Mouse (Mus musculus): Measurements from ENCODE around the gene Trappc13.

Trappc13 gene

GRCm38 (mm10) chr13:104114827-104115226 lies 63.4 kb downstream of the Trappc13 start:
- no peak for DNase-seq (ENCODE audit: low spot score in 2 of 2)

- no peak for DNase-seq (ENCODE audit: low spot score in 2 of 2)
Measured at GRCm38 (mm10) chr13:104113782-104114181, 64.5 kb downstream of the Trappc13 start.

- no peak for DNase-seq (ENCODE audit: low spot score in 2 of 2)
Measured at GRCm38 (mm10) chr13:104112266-104112900, 65.9 kb downstream of the Trappc13 start.

GRCm38 (mm10) chr13:104110526-104110925 lies 67.7 kb downstream of the Trappc13 start:
- DNase-seq (ENCODE audit: low spot score in 2 of 2): no peak

- no peak for DNase-seq (ENCODE audit: low spot score in 2 of 2)
Measured at GRCm38 (mm10) chr13:104109816-104110521, 68.3 kb downstream of the Trappc13 start.

- peak; percentile 84 to 86 for DNase-seq (ENCODE audit: low spot score in 2 of 2)
Measured at GRCm38 (mm10) chr13:104109288-104109815, 68.9 kb downstream of the Trappc13 start, which contains the start of the genes Nln and Sgtb. TSS of gene Nln (minus strand) at chr13:104109614. TSS of gene Sgtb (plus strand) at chr13:104109741.

GRCm38 (mm10) chr13:104108651-104109287 lies 69.5 kb downstream of the Trappc13 start:
- no peak for DNase-seq (ENCODE audit: low spot score in 2 of 2)

- no peak for DNase-seq (ENCODE audit: low spot score in 2 of 2)
Measured at GRCm38 (mm10) chr13:104101606-104102235, 76.5 kb downstream of the Trappc13 start.

GRCm38 (mm10) chr13:104100416-104100815 lies 77.9 kb downstream of the Trappc13 start:
- DNase-seq (ENCODE audit: low spot score in 2 of 2): no peak

- no peak for DNase-seq (ENCODE audit: low spot score in 2 of 2)
Measured at GRCm38 (mm10) chr13:104097190-104097589, 81.1 kb downstream of the Trappc13 start.

- no peak for DNase-seq (ENCODE audit: low spot score in 2 of 2)
Measured at GRCm38 (mm10) chr13:104095955-104096354, 82.3 kb downstream of the Trappc13 start.

GRCm38 (mm10) chr13:104094531-104095385 lies 83.5 kb downstream of the Trappc13 start:
- DNase-seq (ENCODE audit: low spot score in 2 of 2): no peak
